Mouse (Mus musculus) forebrain, embryonic 16.5 days (tissue): ENCODE data around the gene Qtrt2. TPM values are rescaled to one million over a fixed set of nuclear protein-coding genes. Genes with fewer than 3 reads are reported as not detected.
A peak's percentile ranks its signal among the peaks of the same experiment; 100 is the strongest.

Source experiments
- ATAC-seq: fragments of 200-750 bp; cut with Nextera tagmentation; 2 replicates; pipeline ENCODE4 v1.8.0; 2017; ENCODE audit warnings: mild to moderate bottlenecking, moderate library complexity
- H3K27ac ChIP-seq: fragments of 300-500 bp; sonication (generic); 2 replicates; pipeline ENCODE4 v1.5.1; 2014; ENCODE audit warnings: low read length, control low read depth
- H3K27me3 ChIP-seq: fragments of 300-500 bp; sonication (generic); replicated peaks from 2 replicates; pipeline ENCODE4 v1.6.1; 2014; ENCODE audit warnings: low read length; ENCODE audit not compliant: control insufficient read depth, insufficient read depth
- H3K36me3 ChIP-seq: fragments of 300-500 bp; sonication (generic); 2 replicates; pipeline ENCODE4 v1.6.1; 2014; ENCODE audit not compliant: control insufficient read depth, insufficient read depth
- H3K4me1 ChIP-seq: fragments of 300-500 bp; sonication (generic); replicated peaks from 2 replicates; pipeline ENCODE4 v1.6.1; 2014; ENCODE audit warnings: low read length; ENCODE audit not compliant: control insufficient read depth, insufficient read depth
- H3K4me2 ChIP-seq: fragments of 300-500 bp; sonication (generic); 2 replicates; pipeline ENCODE4 v1.6.1; 2014; ENCODE audit warnings: mild to moderate bottlenecking, low read length, control low read depth
- H3K4me3 ChIP-seq: fragments of 300-500 bp; sonication (generic); replicated peaks from 2 replicates; pipeline ENCODE4 v1.5.1; 2014; ENCODE audit warnings: mild to moderate bottlenecking, low read length, control low read depth
- H3K9ac ChIP-seq: fragments of 300-500 bp; sonication (generic); replicated peaks from 2 replicates; pipeline ENCODE4 v1.6.1; 2014; ENCODE audit warnings: low read depth, low read length, control low read depth
- H3K9me3 ChIP-seq: fragments of 300-500 bp; sonication (generic); 2 replicates; pipeline ENCODE4 v1.6.1; 2016; ENCODE audit warnings: low read length; ENCODE audit not compliant: control insufficient read depth
- WGBS: fragments of 180-500 bp; shearing (Covaris S2); extraction: QIAGEN DNeasy Blood & Tissue Kit; methylation state at CpG from one replicate; pipeline ENCODE4 v1.1.7; 2014; 5-methylcytosine and 5-hydroxymethylcytosine counted together
- polyA plus RNA-seq: library from polyadenylated mRNA; unstranded; fragments of >200 nt; fragmentation: Nextera tagmentation; extraction: Ambion mirVana; gene quantifications from 2 replicates; pipeline ENCODE4 v1.2.1, GENCODE M21; 2015

The Qtrt2 gene
- polyA plus RNA-seq, 1 experiment from 2014 or later: 23.6 TPM

GRCm38 (mm10) chr16:43900571-43900970 is 26.0 kb downstream of the Qtrt2 start:
- Histone ChIP-seq H3K4me3 (no peak overlapping the region), H3K27ac (no peak overlapping the region), H3K36me3 (no peaks in the 10 kb centered on the region), H3K27me3 (no peaks in the 10 kb centered on the region), H3K9me3 (no peaks in the 10 kb centered on the region), H3K9ac (no peak overlapping the region), H3K4me2 (no peak overlapping the region), H3K4me1 (no peaks in the 10 kb centered on the region)
- no peak for ATAC-seq

DNA sequence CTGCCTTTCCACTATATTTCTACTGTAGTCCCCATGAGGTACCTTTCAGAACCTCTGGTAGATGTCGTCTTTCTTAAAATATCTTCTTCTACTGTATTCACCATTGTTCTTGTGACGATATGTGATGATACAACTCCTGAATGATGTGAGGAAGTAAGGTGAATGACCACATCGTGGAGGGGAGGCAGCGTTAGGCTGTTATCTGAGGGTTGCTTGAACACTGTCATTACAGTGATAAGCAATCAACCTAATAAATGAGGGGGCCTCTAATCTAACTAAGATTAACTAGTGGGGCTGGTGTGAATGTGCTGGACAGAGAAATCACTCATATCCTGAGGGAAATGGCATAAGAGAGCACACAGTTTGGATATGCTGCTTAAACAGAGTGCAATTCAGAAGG is 26.5 kb downstream of the Qtrt2 start:
- no peak overlapping the region for H3K27ac ChIP-seq
- WGBS: 96% methylated on average over 4 of the region's 4 CpGs
- H3K27me3 ChIP-seq: no peaks in the 10 kb centered on the region
- no peak overlapping the region for H3K4me2 ChIP-seq
- no peak for ATAC-seq
- no peak overlapping the region for H3K4me3 ChIP-seq
- H3K36me3 ChIP-seq: no peaks in the 10 kb centered on the region
- H3K4me1 ChIP-seq: no peaks in the 10 kb centered on the region
- H3K9ac ChIP-seq: no peak overlapping the region
- H3K9me3 ChIP-seq: no peaks in the 10 kb centered on the region

DNA sequence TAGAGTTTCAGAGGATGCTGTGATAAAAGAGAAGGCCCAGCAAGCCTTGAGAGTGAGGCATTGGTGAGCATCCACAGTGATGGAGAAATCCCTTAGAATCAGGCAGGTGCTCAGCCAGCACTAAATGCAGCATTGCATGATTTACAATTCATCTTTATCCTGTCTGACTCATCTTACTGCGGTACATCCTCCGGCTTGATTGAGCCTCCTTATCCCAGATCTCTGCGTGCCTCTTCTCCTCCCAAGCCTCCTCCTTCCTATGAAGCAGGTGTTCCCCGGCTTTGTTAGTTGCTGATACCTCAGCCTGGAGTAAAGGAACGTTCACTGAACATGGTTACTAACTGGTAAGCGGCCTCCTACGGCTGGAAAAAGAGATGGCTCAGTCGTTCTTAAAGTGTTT is 32.1 kb downstream of the Qtrt2 start:
- WGBS: 89% methylated on average over 8 of the region's 8 CpGs
- no peaks in the 10 kb centered on the region for H3K4me1 ChIP-seq
- no peak overlapping the region for H3K27ac ChIP-seq
- ATAC-seq: no peak
- H3K9ac ChIP-seq: no peak overlapping the region
- no peaks in the 10 kb centered on the region for H3K27me3 ChIP-seq
- H3K4me2 ChIP-seq: no peak overlapping the region
- H3K36me3 ChIP-seq: no peaks in the 10 kb centered on the region
- H3K9me3 ChIP-seq: no peaks in the 10 kb centered on the region
- H3K4me3 ChIP-seq: no peak overlapping the region

- 82% methylated on average over 4 of the region's 4 CpGs for WGBS
- Histone ChIP-seq H3K36me3 (no peaks in the 10 kb centered on the region), H3K4me1 (peaks cover 7% of the 10 kb centered on the region), H3K4me2 (no peak overlapping the region), H3K9ac (no peak overlapping the region), H3K27me3 (no peaks in the 10 kb centered on the region), H3K27ac (no peak overlapping the region), H3K4me3 (no peak overlapping the region), H3K9me3 (no peaks in the 10 kb centered on the region)
- no peak for ATAC-seq
Observed at GRCm38 (mm10) chr16:43890747-43891336, 35.8 kb downstream of the Qtrt2 start.

- no peaks in the 10 kb centered on the region for H3K36me3 ChIP-seq
- no peaks in the 10 kb centered on the region for H3K27me3 ChIP-seq
- peak overlapping the region; percentile 54 for H3K27ac ChIP-seq
- H3K9me3 ChIP-seq: no peaks in the 10 kb centered on the region
- WGBS: 0% methylated on average over 9 of the region's 9 CpGs
- peak overlapping the region; percentile 74 for H3K9ac ChIP-seq
- ATAC-seq: peak; percentile 93
- peaks cover 7% of the 10 kb centered on the region for H3K4me1 ChIP-seq
- H3K4me3 ChIP-seq: peak overlapping the region; percentile 53
- H3K4me2 ChIP-seq: peak overlapping the region; percentile 74
Observed at GRCm38 (mm10) chr16:43890005-43890336, 36.6 kb downstream of the Qtrt2 start.

DNA sequence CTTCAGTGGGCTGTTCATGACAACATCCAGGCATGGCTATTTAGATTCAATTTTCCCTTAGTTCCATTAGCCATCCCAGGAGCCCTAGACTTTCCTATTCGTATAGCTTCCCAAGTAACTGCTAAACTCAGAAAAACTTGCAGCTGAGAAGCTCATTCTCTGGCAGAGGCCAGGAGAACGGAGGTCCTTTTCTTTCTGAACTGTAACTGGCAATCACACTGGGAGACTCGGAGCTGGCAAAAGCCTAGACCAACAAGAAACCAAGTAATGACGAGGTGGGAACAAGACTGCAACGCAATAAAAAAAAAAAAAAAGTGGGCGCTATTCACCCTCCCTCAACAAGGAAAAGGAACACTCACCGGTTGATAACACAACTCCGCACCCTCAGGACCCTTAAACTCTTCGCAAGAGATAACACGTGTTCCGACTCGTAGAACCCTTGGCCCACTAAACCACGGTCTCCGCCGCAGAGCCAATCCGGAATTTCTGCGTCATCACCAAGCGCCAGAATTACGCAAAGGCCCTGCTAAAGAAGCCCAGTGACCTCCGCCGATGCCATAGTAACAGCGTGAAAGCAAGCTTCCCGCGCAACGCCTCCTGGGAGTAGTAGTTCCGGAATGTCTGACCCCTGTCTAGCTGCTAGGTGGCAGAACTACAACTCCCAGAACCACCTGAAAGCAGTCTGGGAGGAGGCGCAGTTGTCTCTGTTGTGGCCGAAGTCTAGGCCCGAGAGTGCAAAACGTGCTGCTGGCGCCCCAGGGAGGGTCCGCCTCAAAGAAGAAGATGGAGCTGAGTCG is 37.2 kb downstream of the Qtrt2 start, which contains the start of gene Ccdc191:
TSS of gene Ccdc191 (plus strand) at position 593 of the 797 bp plus-strand sequence.
- Histone ChIP-seq H3K9me3 (no peaks in the 10 kb centered on the region), H3K36me3 (no peaks in the 10 kb centered on the region), H3K4me2 (peak within 1 kb of the TSS; percentile 92), H3K27me3 (no peaks in the 10 kb centered on the region), H3K9ac (peak within 1 kb of the TSS; percentile 74), H3K4me3 (peak within 1 kb of the TSS; percentile 53), H3K27ac (peak within 1 kb of the TSS; percentile 54), H3K4me1 (peaks cover 7% of the 10 kb centered on the region)
- WGBS: under 1% methylated on average over 32 of the region's 33 CpGs
- ATAC-seq: peak; percentile 100

DNA sequence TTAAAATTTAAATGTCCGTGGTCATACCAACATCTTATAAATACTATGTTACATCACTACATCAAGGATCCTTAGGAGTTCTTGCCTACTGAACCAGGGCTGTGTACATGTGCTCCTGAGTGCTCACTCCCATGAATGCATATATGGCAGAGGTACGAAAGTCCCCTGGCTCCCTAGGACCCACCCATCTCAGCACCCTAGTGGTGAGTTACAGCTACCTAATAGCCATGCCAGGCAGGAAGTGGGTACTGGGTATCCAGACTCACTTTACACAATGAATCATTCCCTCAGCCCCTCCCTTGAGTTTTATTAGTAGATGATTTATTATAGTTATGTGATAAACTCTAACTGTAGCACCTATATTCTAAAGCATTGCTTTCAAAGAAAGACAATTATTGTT is 44.3 kb downstream of the Qtrt2 start:
- Histone ChIP-seq H3K4me3 (no peak overlapping the region), H3K4me1 (no peaks in the 10 kb centered on the region), H3K4me2 (no peak overlapping the region), H3K27ac (no peak overlapping the region), H3K9me3 (no peaks in the 10 kb centered on the region), H3K36me3 (peaks cover 7% of the 10 kb centered on the region; the same call in 1 of the 2 replicates), H3K27me3 (no peaks in the 10 kb centered on the region), H3K9ac (no peak overlapping the region)
- WGBS: 96% methylated on average over 2 of the region's 2 CpGs
- ATAC-seq: no peak

- Histone ChIP-seq H3K4me2 (no peak overlapping the region), H3K27me3 (no peaks in the 10 kb centered on the region), H3K9me3 (no peaks in the 10 kb centered on the region), H3K9ac (no peak overlapping the region), H3K27ac (no peak overlapping the region), H3K4me1 (no peaks in the 10 kb centered on the region), H3K4me3 (no peak overlapping the region), H3K36me3 (peaks cover 7% of the 10 kb centered on the region; the same call in 1 of the 2 replicates)
- no peak for ATAC-seq
- WGBS: 58% methylated on average over 3 of the region's 3 CpGs
Observed at GRCm38 (mm10) chr16:43881636-43882035, 45.0 kb downstream of the Qtrt2 start.

GRCm38 (mm10) chr16:43879769-43880168 is 46.8 kb downstream of the Qtrt2 start:
- Histone ChIP-seq H3K9me3 (no peaks in the 10 kb centered on the region), H3K4me2 (no peak overlapping the region), H3K27me3 (no peaks in the 10 kb centered on the region), H3K4me1 (no peaks in the 10 kb centered on the region), H3K36me3 (peaks cover 14% of the 10 kb centered on the region; the same call in 1 of the 2 replicates), H3K4me3 (no peak overlapping the region), H3K9ac (no peak overlapping the region), H3K27ac (no peak overlapping the region)
- no peak for ATAC-seq
- WGBS: 93% methylated on average over 6 of the region's 6 CpGs
